Mouse (Mus musculus) yolk sac, embryonic 10.5 days (tissue): ENCODE data around the gene Ddx49.

Source experiments
- DNase-seq: peaks from one replicate; pipeline ENCODE4 v3.0.0-alpha.2; 2017; ENCODE audit warnings: low spot score

Gene Ddx49

GRCm38 (mm10) chr8:70316511-70317504 lies 14.5 kb upstream of the Ddx49 start:
- DNase-seq = no peak

DNA sequence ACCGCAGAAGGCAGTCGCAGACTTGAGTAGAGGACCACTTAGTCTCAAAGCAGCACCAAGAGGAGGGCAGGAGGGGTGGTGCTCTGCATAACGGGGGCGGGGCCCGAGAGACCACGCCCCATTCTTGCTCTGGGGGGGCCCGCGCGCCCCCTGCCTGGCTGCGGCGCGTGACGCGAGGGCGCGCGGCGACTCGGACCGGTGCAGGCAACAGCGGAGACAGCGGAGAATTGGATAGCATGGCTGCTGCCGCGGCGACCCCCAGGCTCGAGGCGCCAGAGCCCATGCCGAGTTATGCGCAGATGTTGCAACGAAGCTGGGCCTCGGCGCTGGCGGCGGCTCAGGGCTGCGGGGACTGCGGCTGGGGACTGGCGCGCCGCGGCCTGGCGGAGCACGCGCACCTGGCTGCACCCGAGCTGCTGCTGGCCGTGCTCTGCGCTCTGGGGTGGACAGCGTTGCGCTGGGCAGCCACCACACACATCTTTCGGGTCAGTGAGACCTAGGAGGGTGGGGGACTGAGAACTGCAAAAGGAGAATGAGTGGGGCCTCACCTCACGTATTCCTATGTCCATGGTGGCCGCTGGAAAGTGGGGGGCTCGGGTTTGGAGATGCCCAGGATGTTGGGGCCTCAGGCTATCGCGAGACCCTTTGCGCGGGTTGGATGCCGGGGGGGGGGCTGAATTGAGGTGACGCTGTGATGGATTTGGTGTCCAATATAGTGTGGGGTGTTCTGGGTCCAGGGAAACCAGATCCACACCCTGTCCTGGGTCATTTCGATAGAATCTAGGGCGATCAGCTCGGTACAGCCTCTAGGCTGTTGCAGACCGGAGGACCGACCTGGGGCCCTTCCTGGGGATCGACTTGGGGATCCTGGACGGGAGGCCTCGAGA lies 13.6 kb upstream of the Ddx49 start, which contains the start of gene Cers1:
TSS of gene Cers1 (plus strand) at position 152 of the 887 bp plus-strand sequence.
- DNase-seq = peak; percentile 71

- no peak for DNase-seq
Observed at GRCm38 (mm10) chr8:70313399-70313798, 11.1 kb upstream of the Ddx49 start.

GRCm38 (mm10) chr8:70309311-70309710 lies 7.0 kb upstream of the Ddx49 start:
- no peak for DNase-seq

DNA sequence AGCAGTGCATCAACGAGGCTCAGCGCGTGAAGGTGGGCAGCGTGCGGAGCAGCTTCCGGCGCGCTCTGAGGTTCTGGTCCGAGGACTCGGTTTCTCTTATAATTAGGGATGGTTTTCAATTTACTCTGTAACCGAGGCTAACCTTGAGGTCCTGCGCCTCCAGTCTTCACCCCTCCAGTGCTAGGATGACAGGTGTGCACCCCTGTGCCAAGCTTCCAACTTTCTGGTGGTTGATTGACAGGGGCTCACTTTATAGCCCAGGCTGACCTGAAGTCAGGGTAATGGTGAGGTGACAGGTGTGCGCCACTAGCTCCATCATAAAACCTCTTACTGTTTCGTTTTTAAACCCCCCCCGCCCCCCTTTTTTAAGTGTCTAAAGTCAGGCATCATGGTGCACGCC lies 612 bp upstream of the Ddx49 start:
- no peak for DNase-seq

GRCm38 (mm10) chr8:70300881-70301280 lies 1.4 kb downstream of the Ddx49 start:
- no peak for DNase-seq

GRCm38 (mm10) chr8:70293988-70294405 lies 8.3 kb downstream of the Ddx49 start:
- DNase-seq = no peak

DNA sequence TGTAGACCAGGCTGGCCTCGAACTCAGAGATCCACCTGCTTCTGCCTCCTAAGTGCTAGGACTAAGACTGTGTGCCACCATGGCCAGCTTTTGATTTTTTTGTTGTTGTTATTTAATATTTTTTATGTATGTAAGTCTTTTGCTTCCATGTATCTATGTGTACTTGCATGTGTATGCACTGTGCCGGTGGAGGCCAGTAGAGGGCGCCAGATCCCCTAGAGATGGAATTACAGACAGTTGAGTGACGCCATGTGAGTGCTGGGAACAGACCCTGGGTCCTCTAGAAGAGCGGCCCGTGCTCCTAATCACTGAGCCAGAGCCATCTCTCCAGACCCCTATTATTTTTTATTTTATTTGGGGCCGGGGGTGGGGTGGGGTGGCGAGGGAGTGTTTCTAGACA lies 15.6 kb downstream of the Ddx49 start:
- DNase-seq = no peak

DNA sequence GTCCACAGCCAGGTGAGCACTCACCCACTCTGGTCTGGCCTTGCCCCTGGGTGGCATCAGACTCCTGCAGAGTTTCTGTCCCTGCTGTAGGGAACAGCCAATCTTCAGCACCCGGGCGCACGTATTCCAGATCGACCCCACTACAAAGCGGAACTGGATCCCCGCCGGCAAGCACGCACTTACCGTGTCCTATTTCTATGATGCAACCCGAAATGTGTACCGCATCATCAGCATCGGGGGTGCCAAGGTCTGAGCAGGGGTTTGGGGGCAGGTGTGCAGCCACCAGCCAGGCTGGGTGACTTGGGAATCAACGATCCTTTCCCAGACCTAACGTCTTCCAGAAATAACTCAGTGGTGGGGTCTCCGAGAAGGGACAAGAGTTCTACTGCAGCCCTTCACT lies 17.0 kb downstream of the Ddx49 start:
- no peak for DNase-seq

DNA sequence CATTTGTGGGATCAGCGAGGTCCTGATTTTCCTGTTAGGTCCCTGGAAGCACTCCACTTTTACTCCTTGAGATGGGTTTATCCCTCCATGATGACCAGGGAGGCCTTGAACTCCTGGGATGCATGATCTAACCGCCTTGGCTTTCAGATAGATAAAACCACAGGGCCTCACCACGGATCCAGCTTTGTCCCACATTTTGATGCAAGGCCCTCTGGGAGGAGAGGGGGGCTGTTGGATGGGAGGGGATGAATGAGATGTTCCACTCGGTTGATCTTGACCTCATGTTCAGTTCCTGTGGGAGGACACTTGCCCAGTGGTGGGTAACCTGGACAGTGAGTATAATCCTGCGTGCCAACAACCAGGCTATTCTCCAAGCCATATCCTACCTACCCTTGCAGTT lies 17.9 kb downstream of the Ddx49 start:
- no peak for DNase-seq

DNA sequence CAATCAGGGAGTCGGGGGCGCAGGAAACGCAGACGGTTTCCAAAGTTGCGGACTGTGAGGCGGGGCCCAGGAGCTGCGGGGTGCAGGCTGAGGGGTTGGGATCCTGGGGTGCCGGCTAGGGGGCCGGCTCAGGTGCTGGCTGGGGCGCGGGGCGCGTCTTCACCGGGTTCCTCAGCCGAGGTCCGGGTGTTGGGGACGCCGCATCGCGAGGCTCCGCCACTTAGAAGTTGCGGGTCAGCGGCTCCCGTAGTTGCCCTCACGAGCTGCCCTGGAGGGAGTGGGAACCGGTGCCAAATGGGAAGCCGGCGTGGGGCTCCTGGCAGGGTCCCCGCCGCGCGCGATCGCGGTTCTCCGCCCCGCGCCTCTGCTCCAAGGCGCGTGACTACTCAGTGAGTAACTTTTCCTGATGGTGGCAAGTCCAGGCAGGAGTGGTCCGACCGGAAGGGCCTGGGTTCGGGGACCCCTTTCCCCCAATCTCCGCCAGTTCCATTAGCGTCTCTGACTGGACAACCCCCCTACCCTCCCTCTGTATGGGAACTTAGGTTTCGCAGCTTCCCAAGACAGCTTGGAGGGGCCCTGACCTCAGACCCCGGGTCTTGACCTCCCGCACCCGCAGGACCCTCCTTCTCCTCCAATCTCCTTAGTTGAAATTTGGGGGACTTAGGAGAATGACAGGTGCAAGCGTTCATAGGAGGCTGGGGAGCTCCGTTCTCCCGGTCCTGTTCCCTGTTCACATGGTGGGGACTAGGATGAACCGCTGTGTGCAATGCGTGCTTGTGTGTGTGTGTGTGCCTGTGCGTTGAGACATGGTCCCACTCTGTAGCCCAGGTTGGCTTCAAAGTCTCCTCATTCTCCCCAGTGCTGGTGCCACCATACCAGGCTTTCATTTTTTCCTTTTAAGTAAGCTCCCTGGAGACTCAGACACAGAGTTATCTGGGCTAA lies 18.9 kb downstream of the Ddx49 start:
- DNase-seq = peak; percentile 11

DNA sequence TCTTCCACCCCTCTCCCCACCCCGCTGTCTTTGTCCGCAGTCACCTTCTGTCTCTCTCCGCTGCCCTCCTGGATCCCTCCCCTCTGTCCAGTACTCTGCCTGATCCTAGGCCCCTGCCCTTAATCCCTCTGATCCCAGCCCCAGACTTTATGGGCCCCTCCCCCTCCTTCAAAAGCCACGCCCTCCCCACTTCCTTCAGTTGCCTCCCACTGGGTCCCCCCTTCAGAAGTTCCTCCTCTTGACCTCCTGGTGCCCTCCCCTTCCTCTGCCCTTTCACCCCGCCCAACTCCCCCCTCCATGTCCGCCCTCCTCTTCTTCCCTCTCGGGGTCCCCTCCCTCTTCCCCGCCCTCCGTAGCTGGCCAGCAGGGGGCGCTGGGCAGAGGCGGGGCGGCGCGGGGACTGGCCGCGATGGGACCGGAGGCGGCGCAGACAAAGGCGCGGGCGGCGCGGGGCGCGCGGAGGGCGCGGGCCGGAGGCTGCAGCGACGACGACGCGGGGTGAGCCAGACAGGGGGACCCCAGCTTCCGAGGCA lies 19.6 kb downstream of the Ddx49 start, which contains the start of gene Homer3:
TSS of gene Homer3 (plus strand) at position 225 of the 533 bp plus-strand sequence.
- peak; percentile 97 for DNase-seq

GRCm38 (mm10) chr8:70281001-70281400 lies 21.3 kb downstream of the Ddx49 start:
- DNase-seq = no peak

- no peak for DNase-seq
Observed at GRCm38 (mm10) chr8:70279266-70279665, 23.0 kb downstream of the Ddx49 start.

- DNase-seq = no peak
Observed at GRCm38 (mm10) chr8:70278175-70278574, 24.1 kb downstream of the Ddx49 start.

- peak; percentile 20 for DNase-seq
Observed at GRCm38 (mm10) chr8:70276476-70276875, 25.8 kb downstream of the Ddx49 start.

DNA sequence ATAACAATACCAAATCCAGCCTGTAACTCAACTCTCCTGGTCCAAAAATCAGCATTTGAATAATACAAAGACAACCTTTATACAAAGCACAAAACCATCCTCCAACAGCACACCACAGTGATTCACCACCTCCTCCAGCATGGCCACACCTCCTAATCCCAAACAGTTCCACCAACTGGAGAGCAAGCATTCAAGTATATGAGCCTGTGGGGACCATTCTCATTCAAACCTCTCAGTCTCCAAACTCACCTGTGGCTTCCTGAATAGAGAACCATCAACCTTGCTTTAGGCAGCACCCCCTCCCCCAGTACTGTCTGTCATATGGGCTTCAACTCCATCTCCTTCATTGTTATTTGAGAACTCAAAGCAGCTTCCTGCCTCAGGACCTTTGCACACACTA lies 27.9 kb downstream of the Ddx49 start:
- DNase-seq = no peak

GRCm38 (mm10) chr8:70272949-70273348 lies 29.3 kb downstream of the Ddx49 start:
- peak; percentile 44 for DNase-seq

GRCm38 (mm10) chr8:70268799-70269565 lies 33.3 kb downstream of the Ddx49 start:
- no peak for DNase-seq

DNA sequence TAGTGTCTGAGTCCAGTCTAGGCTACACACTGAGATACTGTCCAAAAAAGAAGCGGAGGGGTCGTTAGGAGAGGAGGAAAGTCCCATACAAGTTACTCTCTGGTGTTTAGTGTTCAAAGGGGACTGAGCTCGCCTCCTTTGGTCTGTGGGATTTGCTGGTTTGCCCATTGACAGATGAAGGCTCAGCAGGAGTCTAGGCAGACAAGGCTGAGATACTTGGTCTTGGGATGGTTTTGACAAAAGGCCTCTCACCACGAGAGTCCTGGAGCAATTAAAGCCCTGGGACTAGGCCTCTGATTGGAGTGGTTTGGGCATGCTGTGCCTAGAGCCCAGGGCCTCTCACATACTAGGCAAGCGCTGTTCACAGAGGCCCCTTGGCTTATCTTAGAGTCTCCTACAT lies 34.0 kb downstream of the Ddx49 start:
- DNase-seq = no peak
